Mouse (Mus musculus): ENCODE measurements around the gene Ndnf.

Ndnf gene

DNA sequence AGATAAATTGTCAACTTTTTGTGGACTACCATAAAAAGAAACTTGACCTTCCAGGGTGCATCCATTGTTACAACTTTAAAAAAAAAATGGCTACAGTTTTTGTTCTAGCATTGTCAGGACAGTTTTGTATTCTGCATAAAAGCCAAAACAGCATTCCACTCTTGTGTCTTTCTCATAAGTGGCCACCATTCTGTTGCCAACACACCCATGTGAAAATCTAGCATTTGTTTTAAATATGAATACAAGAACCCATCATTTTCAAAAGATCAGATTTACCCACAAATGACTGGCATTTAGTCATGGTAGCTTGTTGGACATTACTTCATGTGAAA is 72.4 kb downstream of the Ndnf start:
- DNase-seq (ENCODE audit: inconsistent age in 2 of 2, low spot score in 1 of 2), result no peak

DNA sequence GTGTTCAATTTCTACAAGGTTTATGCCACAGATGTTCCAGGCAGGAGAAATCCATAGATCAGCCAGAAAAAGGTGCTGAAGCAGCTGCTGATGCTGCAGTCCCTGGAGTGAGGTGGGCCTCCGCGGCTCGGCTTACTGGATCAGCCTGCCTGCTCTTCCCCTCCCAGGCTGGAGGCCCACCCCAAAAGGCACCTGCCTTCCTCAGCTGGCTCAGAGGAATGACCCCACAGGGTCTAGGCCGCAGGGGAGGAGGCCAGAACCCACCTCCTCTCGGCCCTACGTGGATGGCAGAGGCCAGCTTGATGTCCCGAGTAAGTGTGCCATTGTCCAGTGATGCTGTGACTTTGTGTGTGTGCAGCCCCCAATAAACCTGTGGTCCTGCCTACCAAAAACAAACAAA is 86.8 kb downstream of the Ndnf start:
- DNase-seq (ENCODE audit: inconsistent age in 2 of 2, low spot score in 1 of 2), result no peak

DNA sequence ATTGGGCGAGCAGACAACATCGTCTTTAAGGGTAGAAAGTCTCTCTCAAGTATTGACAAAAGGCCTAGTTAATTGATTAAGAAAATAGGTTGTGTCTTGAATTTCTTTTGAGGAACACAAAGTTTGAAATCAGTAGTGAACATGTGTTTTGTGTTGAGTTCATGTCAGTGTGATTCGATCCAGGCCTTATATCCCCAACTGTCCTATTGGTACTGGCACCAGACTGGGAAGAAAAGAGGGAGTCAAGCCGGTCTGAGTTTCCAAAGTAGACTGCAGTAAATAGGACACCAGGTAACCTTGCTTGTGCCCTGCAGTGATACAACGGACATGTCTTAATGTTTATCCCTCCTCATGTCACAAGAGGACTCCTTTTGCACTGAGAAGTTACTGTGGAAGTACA is 87.8 kb downstream of the Ndnf start:
- no peak for DNase-seq (ENCODE audit: inconsistent age in 2 of 2, low spot score in 1 of 2)

DNA sequence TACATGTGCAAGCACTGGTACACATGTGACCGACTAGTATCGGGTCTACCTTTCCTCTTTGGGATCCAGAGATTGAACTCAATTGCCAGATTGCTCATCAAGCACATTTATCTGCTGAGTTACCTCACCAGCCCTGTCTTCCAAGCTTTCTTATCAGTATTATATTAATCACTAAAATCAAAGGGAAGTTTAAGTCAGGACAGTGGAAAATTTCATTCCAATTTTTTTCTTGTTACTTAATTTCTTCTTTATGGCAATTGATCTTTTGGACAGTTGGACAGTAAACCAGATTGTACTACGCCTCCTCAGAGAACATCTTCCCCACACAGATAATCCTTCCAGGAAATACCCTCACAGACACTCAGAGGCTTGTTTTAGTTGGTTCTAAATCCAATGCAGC is 88.7 kb downstream of the Ndnf start:
- DNase-seq (ENCODE audit: inconsistent age in 2 of 2, low spot score in 1 of 2), result peak in 1 of 2 experiments; percentile 55
